Mouse (Mus musculus) B cell, adult 2 months (primary cell): ENCODE data around the gene Zfp462.

Experiments used
- DNase-seq, 2 experiments: peaks; one replicate each; pipeline ENCODE4 v3.0.0; 2022

Zfp462 gene

DNA sequence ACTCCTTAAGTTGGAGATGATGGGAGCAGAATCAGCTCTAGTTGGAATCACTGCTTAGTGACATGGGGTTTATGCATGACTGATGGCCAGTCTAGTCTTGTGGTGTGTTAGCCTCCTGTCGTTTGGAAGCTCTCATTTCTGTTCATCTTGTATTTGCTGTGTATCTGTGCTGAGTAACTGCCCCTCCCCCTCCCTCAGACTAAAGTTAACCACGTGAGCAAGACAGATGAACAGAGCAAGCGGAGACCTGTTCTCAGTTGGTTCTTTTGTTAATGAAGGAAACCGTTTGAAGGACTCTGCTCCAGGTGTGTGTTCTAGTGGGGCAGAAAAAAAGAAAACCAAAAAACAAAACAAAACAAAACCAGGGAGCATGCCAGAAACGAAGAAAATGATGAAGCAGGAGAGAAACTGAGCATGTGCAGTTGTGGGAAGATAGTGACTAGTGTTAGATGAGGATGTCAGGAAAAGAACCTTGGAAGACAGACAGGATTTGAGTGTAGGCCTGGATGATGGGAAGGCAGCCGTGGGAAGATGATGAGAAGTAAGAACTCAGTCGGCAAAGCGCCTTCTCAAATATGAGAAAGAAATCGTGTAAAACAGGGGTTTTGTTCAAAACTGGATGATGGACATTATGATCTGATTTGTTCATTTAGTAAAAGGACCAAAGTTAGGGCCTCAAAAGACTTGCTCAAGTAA lies 53.4 kb downstream of the Zfp462 start:
- DNase-seq = no peak

DNA sequence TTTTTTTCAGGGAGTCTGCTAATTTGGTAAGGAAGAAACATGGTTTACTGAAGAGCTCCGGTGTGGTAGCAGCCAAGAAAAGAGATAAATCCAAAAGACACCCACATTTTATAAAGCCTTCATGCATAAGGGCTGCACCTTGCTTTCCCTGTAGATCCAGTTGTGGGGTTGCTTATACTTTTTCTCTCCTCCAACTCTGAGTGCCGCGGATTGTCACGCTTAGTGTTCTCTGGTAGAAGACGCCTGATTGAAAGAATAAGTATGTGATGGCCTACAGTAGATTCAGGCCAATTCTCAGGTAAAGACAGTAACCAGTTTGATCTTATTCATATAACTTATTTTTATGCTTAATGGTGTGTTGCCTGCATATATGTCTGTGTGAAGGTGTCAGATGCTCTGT lies 54.7 kb downstream of the Zfp462 start:
- DNase-seq = no peak

DNA sequence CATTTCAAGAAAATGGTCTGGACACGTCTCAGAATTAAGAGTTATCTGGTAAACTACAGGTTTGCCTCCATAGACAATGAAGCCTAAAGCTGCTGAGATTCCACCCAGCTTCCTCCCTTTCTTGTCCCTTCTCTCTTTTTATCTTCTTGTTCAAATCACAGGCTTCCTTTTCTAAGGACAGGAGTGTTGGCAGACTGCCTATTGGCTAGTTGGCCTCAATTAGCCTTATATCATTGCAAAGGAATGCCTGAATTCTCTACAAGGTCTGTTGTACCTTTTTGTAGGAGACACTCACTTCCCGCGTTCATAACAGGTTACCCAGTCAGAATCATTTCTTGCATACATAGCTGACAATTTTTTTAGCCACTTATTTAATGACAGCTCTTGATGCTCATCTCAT lies 56.5 kb downstream of the Zfp462 start:
- no peak for DNase-seq

DNA sequence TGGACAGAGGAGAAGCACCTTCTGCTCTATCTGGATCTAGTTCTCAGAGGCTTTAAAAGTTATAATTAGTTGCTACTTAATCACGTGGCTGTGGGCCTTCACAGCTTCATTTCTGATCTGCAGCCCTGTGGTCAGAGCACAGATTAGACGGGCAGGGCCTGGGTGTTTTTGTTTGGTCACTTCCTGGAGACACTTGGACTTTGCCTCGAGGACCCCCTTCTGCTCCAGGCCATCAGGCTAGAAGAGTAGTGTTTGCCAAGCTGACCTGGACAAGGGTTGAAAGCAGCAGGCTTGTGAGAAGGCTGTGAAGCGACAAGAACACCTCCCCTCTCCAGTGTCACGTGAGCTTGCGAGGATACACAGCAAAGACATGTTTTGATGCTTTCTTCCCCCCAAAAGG lies 58.3 kb downstream of the Zfp462 start:
- DNase-seq = no peak

DNA sequence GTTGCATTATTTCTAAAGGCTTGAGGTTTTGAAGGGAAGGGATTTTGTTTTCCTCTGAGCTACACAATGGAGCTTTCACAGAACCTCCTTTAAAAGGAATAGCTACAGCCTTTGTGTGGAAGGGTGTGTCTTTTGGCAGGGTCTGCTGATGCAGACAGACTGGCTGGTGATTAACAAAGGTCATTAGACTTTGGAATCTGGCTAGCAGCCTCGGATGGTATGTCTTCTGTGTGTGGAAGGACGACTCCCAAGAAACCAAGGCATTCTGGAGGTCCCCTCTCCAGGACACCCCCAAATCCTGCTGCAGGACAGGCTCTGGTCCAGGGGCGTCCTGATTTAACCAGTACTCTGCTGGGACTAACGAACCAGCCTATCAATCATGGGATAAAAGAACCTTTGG lies 60.2 kb downstream of the Zfp462 start:
- no peak for DNase-seq

DNA sequence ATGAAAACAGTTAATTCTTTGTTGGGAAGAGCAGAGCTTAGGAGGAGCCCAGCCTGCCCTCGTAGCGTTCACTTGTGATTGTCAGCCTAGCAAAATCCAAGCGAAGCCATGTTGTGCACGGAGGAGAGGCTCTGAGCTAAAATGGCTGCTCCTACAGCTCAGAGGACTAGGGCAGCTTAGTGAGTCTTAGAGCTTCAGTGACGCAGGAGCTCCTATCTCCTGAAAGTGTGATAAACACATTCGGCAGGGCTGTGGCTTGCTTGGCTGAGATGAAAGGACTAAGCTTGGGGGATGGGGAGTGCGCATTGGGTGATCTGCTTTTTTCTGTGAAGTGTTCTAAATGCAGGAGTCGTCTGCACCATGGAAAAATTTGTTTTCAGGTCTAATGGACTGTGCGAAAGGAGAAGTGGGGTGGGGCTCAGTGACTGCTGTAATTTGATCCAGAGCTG lies 60.7 kb downstream of the Zfp462 start:
- no peak for DNase-seq

DNA sequence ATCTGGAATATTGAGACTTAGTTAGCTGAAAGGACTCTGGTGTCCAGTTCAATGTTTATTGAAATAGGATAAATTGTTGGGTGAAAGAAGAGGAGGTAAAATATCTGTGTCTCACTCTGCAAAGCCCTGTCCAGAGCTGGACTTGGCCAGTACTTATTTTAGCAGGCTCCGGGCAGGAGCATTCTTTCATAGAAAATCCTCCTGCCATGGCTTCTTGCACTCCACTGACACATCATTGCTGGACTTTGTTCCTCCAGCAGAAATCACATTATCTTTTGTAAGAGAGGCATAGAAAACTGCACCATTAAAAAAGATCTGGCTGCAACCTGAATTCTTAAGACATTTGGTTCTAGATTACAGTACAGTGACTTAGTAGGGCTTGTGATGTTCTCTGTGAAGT lies 61.2 kb downstream of the Zfp462 start:
- no peak for DNase-seq

DNA sequence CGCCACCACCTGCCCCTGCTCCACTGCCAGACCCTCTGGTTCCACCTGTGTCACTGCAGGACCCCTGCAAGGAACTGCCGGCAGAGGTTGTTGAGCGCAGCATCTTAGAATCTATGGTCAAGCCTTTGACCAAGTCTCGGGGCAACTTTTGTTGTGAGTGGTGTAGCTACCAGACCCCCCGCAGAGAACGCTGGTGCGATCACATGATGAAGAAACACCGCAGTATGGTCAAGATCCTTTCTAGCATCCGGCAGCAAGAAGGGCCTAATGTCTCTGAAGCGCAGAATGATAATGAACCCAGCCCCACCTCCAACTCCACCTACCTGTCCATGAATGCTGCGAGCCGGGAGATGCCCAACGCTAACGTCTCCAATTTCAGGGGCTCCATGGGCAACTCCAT lies 63.8 kb downstream of the Zfp462 start:
- DNase-seq = no peak

DNA sequence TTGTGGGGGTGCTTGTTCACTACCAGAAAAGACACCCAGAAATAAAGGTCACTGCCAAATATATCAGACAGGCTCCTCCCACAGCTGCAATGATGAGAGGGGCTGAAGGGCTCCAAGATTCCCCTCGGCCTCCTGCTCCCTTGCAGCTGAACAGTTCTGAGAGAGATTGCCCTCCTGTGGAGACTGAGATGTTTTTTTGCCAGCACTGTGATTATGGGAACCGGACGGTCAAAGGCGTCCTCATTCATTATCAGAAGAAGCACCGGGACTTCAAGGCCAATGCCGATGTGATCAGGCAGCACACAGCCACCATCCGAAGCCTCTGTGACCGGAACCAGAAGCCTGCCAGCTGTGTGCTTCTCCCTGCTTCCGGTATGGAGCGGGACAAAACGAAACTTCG lies 66.5 kb downstream of the Zfp462 start:
- no peak for DNase-seq

DNA sequence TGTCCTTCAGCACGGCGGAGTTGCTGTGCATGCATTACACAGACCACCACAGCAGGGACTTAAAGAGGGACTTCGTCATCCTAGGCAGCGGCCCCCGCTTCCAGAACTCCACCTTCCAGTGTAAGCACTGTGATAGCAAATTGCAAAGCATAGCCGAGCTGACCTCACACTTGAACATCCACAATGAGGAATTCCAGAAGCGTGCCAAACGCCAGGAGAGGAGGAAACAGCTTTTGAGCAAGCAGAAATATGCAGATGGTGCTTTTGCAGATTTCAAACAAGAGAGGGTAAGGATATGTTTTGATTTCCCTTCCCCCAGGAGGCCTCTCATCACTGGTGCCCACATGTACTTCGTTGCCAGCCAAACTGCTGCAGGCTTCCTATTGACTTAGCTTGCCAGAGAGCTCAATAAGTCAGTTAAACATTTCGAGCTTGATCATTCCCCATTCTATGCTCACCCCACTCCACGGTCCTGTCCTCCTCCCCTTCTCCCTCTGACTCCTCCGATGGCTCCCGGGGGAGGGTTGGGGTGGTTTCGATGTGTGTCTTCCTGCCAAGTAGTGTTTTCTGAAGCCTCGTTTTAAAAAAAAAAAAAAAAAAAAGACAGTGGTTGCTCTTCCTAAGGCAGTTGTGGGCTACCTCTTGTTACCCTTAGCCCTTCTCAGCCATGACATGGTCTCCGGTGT lies 68.9 kb downstream of the Zfp462 start:
- no peak for DNase-seq

DNA sequence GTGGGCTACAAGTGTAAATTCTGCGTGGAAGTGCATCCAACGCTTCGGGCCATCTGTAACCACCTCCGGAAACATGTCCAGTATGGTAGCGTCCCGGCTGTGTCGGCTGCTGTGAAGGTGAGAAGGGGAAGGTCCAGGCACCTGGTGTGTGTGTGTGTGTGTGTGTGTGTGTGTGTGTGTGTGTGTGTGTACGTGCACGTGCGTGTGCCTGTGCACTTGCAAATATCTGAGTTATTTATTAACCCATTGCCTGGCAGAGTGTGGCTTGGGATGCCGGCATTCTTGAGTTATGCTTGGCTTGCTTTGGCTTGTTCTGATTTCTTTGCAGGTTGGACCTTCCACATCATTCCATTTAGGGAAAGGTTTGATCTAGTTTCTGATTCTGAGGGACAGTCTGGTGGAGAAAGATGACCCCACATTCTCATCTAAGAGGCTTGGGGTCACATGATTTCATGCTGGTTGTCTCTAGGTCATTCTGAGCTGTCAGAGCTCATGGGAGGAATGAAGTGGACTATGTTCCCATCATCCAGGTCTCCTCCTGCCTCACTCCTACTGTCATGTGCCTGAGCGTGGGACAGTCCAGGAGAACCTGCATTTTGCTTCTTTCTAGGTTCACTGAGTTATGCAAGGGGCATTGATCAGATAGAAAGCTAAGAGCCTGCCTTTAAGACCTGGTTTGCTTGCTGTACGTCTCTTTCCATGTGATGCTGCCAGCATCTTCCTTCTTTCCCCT lies 70.0 kb downstream of the Zfp462 start:
- DNase-seq = no peak

DNA sequence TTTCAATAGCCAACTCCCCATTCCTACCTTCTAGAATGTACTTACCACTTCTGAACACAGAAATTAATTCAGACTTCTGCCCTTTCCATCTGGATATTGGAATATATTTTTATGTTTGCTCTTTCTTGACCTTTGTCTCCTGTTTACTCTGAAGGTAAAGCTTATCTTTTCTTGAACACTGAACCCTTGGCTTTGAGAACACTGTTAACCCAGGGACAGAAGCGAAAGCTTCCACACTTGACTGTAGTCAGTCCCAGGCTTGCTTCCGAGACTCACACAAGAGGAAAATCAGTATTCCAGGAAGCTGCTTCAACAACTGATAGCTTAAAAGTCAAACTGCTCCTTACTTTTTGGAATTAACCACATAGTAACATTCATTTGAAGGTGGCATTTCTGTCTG lies 70.7 kb downstream of the Zfp462 start:
- DNase-seq = no peak

DNA sequence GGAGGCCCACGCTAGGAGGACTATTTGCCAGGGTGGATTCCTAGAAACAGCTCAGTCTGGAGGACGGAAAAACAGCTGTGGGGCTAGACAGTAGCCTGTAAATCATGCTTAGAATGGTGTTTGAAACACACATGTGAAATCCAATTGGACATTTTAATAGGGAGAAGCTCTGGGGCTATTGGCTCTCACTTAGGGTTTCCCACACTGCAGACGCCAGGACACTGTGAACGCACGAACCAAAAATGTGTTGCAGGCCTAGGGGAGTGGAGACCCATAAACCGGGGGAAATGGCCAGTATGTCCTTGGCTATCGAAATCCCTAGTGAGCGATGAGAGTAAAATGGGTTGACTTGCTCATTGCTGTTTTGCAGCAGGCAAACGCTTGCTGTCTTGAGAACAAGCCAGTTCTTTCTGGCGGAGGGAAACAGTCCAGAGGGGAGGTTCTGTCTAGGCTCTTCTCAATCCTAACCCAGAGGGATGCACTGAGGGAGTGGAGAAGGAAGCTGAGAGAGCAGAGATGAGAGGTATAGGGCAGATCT lies 81.3 kb downstream of the Zfp462 start:
- DNase-seq = no peak

DNA sequence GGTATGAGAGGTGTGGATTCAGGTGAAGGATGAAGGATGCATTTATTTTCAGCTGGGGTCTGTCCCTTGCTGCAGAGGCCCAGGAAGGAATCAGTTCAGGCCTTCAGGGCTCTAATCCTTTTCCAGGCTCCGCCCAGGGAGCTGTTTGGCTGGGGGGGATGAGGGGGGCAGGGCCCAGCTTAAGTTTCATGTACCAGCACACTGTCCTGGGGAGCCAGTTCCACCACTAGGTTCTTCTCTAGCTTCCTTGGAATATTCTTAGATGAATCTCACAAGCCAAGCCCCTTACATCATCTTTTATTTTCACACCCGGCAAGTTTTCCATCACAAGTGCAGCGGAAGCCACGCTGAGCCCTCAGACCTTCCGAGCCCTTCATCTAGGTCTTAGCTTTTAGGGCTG lies 85.6 kb downstream of the Zfp462 start:
- no peak for DNase-seq

DNA sequence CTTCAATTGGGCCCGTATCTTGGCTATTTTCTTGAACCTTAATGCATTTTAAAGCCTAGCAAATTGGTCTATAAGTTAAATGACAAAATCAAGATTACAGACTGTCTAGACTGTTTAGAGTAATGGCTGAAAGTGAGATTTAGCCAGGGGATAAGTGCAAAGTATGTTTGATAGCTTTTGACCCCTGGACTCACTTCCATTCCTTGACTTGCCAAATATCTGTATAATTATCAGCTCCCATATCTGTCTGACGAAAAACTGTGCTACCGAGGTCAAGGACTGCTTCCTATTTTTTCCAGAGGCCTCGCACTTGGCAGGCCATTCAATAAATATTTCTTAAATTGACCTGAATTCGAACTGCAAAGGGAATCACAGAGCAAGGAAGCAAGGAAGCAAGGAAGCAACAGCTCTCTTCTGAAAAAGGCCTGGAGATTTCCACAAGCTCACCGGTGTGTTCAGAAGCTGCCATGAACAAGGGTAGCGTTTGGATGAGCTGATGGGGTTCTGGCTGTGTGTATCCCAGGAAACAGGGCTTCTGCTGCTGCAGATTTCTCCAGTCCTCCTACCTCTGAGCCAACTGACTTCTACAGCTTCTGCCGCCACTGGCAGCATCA lies 87.6 kb downstream of the Zfp462 start:
- DNase-seq = no peak

DNA sequence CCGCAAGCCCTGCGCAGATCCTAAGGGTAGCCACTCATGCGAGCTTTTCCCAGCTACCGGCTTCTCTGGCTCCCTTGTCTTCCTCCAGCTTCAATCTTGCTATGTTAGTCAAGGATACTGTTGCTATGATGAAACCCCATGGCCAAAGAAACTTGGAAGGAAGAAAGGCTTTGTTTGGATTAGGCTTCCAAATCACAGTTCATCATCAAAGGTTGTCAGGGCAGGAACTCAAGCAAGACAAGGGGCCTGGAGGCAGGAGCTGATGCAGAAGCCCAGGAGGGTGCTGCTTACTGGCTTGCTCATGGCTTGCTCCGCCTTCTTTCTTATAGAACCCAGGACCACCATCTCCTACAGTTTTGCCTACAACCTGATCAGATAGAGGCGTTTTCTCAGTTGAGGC lies 88.6 kb downstream of the Zfp462 start:
- DNase-seq = no peak

DNA sequence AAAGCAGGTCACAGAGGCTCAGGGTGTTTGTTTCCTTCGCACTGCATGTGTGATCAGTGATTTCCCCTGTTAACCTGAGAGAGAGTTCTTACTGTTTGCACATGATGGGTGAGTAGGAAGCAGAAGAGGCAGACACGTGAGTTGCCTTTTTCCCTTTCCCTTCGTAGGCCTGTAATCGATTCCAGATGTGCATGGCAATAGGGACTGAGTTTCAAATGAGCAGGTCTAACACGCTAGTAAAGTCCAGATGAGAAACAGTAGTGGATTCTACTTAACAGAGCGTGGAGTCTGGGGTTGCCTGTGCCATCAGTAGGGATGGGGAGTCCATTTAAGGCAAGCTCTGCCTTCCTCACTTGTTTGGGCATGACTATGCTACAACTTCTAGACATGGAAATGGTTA lies 93.3 kb downstream of the Zfp462 start:
- no peak for DNase-seq

DNA sequence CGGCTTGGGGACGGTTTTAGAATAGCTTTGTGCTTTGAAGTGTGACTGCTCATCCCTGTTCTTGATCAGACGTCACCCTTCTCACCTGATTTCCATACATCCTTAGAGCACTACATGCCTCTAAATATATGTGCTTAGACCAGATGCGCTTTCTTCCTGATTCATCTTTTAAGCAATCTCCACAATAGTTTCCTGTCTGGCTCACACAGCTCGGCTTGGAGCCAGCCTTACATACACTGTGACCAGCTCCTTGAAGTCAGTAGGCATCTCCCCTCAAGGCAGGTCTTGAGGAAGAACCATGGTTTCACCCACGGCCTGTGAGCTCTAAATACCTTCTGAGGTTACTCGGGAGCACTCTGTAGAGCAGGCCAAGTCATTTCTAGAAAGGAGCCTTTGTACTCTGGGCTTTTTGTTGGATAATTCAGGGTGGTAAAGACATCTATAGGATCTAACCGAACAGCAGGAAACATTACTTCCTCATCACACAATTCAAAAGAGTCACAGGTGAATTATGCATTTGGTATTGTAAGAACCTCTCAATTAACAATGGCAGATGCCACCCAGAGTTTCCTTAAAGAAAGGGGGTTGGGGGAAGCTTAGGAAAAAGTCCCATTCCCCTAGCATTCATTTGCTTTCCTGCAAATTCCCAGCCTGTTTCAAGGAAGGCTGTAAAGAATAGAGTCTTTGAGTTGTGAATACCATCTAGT lies 95.6 kb downstream of the Zfp462 start:
- DNase-seq = no peak

DNA sequence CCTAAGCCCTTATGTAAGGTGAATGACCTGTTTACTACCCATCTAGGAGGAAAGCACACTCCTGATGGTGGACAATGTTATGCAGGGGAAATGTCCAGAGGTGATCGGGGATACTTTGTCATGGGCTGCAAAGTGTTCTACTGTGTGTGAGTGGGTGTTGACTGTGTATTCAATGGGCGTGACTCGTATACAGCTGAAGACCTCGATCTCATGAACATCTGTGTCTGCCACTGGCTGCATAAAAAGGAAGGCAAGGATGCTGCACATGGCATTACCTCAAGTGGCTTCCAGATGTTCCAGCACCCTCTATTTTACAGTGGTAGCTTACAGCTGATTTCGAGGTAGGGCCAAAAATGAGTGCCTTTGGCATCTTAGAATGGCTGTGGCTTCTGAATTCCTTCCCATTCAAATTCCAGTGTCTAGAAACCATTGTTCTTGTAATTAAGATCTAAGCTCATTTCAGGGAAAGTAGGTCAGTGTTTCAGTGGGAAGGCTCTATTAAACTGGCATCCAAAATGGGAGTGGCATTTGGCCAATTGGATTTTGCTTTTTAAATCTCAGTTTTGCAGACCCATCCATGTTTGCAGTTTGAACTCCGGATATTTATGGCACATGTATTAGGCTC lies 96.4 kb downstream of the Zfp462 start:
- DNase-seq = no peak

DNA sequence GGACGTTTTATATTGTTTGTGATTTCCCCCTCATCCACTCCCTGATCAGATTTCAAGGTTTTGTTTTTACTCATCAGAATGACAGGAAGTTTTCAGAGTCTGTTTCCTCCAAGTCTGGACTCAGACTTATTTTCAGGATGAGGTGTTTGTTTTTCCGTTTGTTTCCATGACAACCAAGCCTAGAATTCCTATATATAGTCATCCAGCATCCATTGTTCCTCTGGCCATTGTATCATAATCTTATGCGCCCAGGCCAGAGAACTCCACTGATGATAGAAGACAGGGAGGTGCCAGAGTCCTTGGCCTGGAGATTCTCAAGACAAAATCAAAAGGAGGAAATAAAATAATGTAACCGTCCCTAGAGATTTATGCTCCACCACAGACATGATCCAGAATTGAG lies 97.7 kb downstream of the Zfp462 start:
- DNase-seq = no peak

DNA sequence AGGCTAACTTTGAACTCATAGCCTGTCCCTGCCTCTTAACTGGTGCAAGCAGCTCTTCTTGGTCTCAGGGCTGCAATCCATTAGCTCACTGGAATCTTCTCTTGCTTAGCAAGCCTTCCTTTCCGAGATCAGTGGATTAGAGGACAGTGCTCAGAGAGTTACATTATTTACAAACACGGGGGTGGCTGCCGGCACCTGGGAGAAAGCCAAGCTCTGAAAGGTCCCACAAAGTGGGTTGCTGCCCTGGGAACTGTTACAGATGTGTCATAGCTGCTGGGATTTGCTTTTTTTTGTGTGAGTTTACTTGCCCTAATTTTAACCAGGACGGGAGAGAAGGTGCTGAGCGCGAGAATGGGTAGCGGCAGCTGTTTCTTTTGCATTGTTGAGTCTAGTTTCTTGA lies 102.4 kb downstream of the Zfp462 start:
- DNase-seq = no peak

DNA sequence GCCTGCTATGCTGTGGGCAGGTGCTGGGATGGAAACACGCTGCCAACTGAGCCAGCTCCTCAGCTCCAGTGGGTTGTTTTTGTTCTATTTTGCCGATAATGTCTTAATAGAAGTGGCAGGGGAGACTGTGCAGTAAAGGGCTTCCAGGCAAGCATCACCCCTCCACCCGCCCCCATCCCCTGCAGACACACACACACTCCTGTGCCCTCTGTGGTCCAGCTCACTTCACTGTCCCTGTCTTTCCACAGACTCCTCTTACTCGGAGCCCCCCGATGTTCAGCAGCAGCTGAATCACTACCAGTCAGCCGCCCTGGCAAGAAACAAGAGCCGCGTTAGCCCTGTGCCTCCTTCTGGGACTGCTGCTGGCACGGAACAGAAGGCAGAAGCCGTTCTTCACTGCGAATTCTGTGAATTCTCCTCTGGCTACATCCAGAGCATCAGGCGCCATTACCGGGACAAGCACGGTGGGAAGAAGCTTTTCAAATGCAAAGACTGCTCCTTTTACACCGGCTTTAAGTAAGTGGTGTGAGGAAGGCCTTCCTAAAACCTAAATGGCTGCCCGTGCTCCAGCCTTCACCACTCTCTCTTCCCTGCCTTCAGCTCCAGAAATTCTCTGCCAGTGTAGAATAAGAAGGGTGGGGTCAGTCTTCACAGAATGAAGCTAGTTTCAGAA lies 105.2 kb downstream of the Zfp462 start:
- no peak for DNase-seq
